Mouse (Mus musculus) CD8-positive naive resting alpha-beta T cell, adult 2 months (primary cell): ENCODE measurements around the gene D430042O09Rik.

ENCODE experiments used
- DNase-seq, 2 experiments: peaks; one replicate each; pipeline ENCODE4 v3.0.0; 2022; ENCODE audit warnings: low read depth in 2 of 2, low spot score in 2 of 2

The D430042O09Rik gene

GRCm38 (mm10) chr7:125707593-125708022, at the start of gene D430042O09Rik, which contains the start of gene Gtf3c1:
D430042O09Rik (plus strand) TSS chr7:125707888.
Gtf3c1 (minus strand) TSS chr7:125707780.
- DNase-seq: peak; percentile 98 to 100

DNA sequence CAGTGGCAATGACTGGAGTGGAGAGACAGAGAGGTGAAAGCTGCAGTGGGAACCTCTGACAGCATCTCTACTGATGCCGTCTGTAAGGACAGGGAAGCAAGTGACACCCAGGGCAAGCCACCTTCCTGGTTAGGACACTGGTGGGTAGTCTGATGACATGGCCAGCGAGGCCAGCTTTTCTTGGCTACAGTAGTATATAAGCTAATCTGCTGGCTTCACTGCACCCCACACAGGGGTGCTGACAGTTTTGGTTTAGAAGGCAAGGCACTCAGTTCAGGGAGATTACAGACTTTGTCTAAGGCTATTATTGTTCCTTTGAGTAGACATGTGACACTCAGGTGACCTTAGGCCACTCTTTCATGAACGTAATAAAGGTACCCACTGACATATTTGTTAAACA, 44.0 kb upstream of the D430042O09Rik start:
- no peak for DNase-seq

- DNase-seq: no peak
Observed at GRCm38 (mm10) chr7:125670865-125671264, 36.8 kb upstream of the D430042O09Rik start.

DNA sequence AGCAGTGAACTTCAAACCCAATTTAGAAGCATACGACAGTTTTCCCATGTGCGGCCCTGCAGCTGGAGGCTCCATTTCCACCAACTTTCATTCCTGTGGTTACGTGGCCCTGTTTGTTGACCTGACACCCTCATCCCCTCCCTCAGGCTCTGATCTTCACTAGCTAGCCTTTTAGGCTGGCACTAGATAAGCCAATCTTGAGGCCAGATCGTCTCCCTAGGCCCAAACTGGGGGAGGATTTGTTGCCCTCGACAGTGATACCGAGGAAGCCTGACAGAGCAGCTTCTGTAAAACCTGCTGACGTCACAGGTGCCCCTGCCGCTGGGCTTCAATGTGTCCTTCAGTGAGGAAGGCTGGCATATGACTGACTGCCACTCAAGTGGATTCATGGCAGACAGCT, 36.3 kb upstream of the D430042O09Rik start:
- DNase-seq: no peak

GRCm38 (mm10) chr7:125674916-125675315, 32.8 kb upstream of the D430042O09Rik start:
- peak; percentile 29 to 55 for DNase-seq

DNA sequence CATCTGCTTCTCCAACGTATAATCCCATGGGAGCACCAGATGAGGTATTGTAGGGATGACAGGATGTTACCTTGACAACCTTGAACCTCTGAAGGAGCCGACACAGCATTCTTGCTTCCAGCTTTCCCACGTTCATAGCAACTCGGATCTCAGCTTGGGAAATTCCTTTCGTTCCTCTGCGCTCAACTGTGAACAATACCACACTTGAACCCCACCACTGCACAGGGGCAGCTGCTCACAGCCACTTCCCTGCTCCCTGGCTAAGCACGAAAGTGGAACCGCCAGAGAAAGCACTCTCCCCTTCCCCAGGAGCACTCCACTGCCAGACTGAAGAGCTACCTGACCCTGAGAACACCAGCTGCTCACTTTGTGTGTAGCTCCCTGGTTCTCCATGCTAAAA, 28.9 kb upstream of the D430042O09Rik start:
- no peak for DNase-seq

- no peak for DNase-seq
Observed at GRCm38 (mm10) chr7:125679936-125680335, 27.8 kb upstream of the D430042O09Rik start.

DNA sequence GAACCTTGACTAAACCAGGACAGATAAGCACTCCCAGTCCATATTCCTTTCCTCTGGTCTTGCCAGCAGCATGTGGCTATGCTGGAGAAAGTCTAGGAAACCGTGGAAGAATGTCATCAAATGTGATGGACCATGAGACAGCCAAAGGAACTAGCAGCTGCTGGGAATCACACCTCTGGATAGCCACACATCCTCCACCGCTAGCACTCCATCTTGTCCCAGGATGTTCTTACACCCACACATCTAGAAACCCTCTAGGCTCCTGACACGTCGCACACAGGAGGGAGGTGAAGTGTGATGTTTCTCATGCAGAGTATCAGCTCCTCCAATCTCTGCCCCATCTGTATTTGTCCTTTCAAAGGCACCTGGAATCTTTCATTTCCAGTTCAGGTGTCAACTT, 17.2 kb upstream of the D430042O09Rik start:
- DNase-seq: no peak

DNA sequence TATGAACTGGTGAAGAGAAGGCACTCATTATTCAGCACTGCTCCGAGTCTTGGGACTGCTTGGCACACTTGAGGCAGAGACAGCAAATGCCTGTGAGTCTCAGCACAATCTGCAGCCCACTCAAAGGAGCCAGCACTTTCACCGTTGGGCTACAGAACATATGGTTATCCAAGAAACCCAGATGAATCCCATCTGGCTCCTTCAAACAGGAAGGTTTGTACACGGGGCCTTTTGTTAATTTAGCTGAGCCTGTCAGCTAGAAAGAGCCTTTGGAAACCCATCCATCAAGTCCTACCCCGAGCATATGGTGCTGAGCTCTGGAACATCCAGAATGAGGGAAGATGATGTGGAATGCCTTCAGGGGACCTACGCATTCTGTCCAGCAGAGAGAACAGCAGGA, 13.6 kb upstream of the D430042O09Rik start:
- DNase-seq: no peak

GRCm38 (mm10) chr7:125702791-125703190, 4.9 kb upstream of the D430042O09Rik start:
- no peak for DNase-seq

GRCm38 (mm10) chr7:125707186-125707585, 502 bp upstream of the D430042O09Rik start:
- peak in 1 of 2 experiments; percentile 42 for DNase-seq

DNA sequence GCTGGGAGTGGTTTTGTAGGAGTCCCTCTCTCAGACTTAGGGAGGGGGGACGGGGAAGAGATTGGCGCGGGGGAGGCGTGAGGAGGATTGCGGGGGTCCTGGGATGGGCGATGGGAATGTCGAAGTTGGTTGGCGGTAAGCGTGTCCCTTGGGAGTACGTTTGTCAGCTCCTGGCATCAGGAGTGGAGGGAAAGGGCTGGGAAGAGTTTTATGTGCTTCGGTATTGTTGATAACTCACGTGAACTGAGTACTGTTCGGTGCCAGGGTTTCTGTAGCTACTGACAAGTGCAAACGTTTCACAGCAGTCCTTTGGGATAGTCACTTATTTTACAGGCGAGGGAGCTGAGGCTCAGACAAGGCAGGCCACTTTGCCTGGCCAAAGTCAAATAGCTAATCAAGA, 412 bp downstream of the D430042O09Rik start:
- DNase-seq: no peak

DNA sequence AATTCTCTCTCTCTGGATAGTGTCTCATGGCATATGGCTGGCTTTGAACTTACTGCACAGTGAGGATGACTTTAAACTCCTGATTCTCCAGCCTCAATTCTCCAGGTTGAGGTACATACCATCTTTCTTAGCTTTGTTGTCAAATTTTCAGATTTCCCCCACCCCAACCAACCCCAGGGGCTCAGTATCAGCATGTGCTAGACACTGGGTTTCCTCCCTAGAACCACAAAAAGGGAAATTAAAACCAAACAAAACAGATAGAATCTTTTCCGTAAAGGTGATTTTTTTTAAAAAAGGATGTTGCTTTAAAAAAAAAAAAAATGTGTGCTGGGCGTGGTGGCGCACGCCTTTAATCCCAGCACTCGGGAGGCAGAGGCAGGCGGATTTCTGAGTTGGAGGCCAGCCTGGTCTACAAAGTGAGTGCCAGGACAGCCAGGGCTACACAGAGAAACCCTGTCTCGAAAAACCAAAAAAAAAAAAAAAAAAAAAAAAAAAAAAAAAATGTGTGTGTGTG, 5.9 kb downstream of the D430042O09Rik start:
- DNase-seq: peak in 1 of 2 experiments; percentile 4

- DNase-seq: no peak
Observed at GRCm38 (mm10) chr7:125714803-125715202, 7.1 kb downstream of the D430042O09Rik start.

GRCm38 (mm10) chr7:125716724-125717123, 9.0 kb downstream of the D430042O09Rik start:
- no peak for DNase-seq

- DNase-seq: no peak
Observed at GRCm38 (mm10) chr7:125717612-125718011, 9.9 kb downstream of the D430042O09Rik start.

DNA sequence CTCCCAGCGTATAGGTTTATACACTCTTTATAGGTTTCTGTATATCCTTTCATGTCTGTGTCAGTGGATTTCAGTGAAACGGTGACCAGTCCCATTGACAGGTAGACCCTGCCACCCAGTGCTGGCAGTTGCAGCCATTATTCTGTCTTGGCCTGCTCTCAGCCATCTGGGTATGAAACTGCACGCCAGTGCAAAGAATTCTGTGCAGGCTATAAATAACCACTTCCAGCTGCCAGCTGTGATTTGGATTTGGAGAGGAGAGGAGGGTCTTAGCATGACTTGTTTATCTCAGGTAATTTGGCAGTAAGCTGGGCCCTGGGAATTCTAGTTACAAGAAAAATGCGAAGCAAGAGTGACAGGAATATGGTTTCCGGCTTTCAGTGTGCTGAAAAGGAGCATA, 12.7 kb downstream of the D430042O09Rik start:
- DNase-seq: no peak

DNA sequence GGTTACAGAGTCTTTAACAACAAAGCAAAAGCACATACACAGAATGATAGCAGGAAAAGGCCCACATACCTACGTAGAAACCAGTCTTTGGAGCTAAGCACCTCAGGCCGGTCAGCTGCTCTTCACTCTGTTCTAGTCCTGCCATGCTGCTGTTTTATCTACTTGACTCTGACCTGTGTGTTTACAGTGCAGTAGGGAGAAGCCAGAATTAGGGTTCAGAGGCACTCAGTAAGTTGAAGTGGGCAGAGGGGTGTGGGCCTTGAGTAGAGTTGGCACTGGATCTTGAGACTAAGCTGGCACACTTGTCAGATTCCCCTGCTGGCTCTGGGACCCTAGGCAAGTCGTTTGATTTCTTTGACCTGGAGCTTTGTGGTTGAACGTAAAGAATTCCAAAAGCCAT, 13.3 kb downstream of the D430042O09Rik start:
- DNase-seq: no peak

- DNase-seq: no peak
Observed at GRCm38 (mm10) chr7:125722127-125722526, 14.4 kb downstream of the D430042O09Rik start.

DNA sequence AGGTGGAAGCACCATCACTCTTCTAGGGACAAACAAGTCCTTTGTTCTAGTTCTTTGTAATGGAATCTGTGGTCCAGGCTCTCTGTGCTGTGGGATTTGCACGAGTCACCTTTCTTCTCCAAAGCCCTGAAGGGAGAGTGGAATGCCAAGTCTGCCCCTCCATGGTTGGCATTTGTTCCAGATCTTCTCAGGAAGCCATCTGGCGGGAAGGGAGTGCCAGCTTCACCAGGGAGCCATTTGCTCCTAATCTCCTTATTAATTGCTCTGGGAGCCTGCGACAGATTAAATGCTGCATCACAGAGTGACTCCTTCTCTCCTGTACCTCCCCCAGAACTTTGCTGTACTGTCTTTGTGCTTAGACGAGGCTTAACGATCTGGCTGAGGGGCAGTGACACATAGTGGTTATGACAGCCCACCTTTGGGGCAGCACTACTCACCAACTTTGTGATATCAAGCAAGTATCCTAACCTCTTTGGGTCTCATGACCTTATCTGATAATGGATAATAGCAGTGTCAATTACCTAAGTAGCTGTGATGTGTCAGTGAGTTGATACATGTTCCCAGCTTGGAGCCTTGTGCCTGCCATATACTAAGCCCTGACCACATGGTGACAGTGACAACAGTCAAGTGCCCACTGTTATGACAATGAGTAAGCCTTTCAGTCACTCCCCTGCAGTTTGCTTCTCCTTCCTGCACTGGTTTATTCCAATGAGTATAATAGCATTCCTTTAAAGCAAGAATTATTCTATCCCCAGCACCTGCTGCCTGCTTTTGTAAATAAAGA, 15.7 kb downstream of the D430042O09Rik start:
- DNase-seq: no peak

DNA sequence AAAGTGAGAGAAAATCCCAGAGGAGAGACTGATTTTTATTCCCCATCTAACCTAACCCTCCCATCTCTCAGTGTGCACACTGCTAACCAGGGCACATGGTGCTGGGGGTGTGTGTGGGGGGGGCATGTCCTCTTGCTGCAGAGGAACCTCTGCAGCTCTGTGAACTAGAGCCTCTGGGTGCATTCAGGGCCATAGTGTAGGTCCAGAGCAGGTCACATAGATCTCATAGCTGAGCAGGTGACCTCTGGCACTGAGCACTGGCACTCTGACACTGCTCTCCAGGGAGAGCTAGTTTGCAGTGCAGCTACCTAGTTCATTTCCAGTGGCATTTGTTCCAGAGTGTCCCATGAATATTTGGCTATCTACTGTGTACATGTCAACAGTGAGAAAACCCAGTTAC, 24.0 kb downstream of the D430042O09Rik start:
- no peak for DNase-seq

GRCm38 (mm10) chr7:125733791-125734190, 26.1 kb downstream of the D430042O09Rik start:
- DNase-seq: no peak
